Mouse (Mus musculus) liver, embryonic 16.5 days (tissue): Measurements from ENCODE around the gene Nsg2. TPM values are rescaled to one million over a fixed set of nuclear protein-coding genes. Genes with fewer than 3 reads are reported as not detected.

Experiments used
- ATAC-seq: fragments of 200-750 bp; cut with Nextera tagmentation; 2 replicates; pipeline ENCODE4 v1.8.0; 2017; ENCODE audit warnings: low read depth, mild to moderate bottlenecking, moderate number of reproducible peaks, moderate library complexity
- H3K27ac ChIP-seq: fragments of 300-500 bp; sonication (generic); 2 replicates; pipeline ENCODE4 v1.5.1; 2014; ENCODE audit warnings: mild to moderate bottlenecking, low read length
- H3K27me3 ChIP-seq: fragments of 300-500 bp; sonication (generic); 2 replicates; pipeline ENCODE4 v1.6.1; 2014; ENCODE audit warnings: low read depth, low read length, mixed read lengths; ENCODE audit not compliant: control insufficient read depth, insufficient read depth
- H3K36me3 ChIP-seq: fragments of 300-500 bp; sonication (generic); 2 replicates; pipeline ENCODE4 v1.6.1; 2014; ENCODE audit warnings: mild to moderate bottlenecking; ENCODE audit not compliant: control insufficient read depth, insufficient read depth
- H3K4me1 ChIP-seq: fragments of 300-500 bp; sonication (generic); 2 replicates; pipeline ENCODE4 v1.6.1; 2014; ENCODE audit warnings: low read depth, low read length, mixed read lengths; ENCODE audit not compliant: control insufficient read depth
- H3K4me2 ChIP-seq: fragments of 300-500 bp; sonication (generic); 2 replicates; pipeline ENCODE4 v1.6.1; 2014; ENCODE audit warnings: low read depth, low read length, mixed read lengths
- H3K4me3 ChIP-seq: fragments of 300-500 bp; sonication (generic); 2 replicates; pipeline ENCODE4 v1.5.1; 2014; ENCODE audit warnings: low read depth, mild to moderate bottlenecking, low read length
- H3K9ac ChIP-seq: fragments of 300-500 bp; sonication (generic); 2 replicates; pipeline ENCODE4 v1.6.1; 2014; ENCODE audit warnings: low read depth, low read length
- H3K9me3 ChIP-seq: fragments of 300-500 bp; sonication (generic); replicated peaks from 2 replicates; pipeline ENCODE4 v1.6.1; 2016; ENCODE audit warnings: low read length; ENCODE audit not compliant: control insufficient read depth
- WGBS: fragments of 180-500 bp; shearing (Covaris S2); extraction: QIAGEN DNeasy Blood & Tissue Kit; methylation state at CpG from one replicate; pipeline ENCODE4 v1.1.7; 2014; ENCODE audit not compliant: insufficient replicate concordance; 5-methylcytosine and 5-hydroxymethylcytosine counted together
- polyA plus RNA-seq: library from polyadenylated mRNA; unstranded; fragments of >200 nt; fragmentation: Nextera tagmentation; extraction: Ambion mirVana; gene quantifications from 2 replicates; pipeline ENCODE4 v1.2.1, GENCODE M21; 2015

Nsg2 gene
- polyA plus RNA-seq, 1 experiment from 2014 or later, result 0.19 TPM

DNA sequence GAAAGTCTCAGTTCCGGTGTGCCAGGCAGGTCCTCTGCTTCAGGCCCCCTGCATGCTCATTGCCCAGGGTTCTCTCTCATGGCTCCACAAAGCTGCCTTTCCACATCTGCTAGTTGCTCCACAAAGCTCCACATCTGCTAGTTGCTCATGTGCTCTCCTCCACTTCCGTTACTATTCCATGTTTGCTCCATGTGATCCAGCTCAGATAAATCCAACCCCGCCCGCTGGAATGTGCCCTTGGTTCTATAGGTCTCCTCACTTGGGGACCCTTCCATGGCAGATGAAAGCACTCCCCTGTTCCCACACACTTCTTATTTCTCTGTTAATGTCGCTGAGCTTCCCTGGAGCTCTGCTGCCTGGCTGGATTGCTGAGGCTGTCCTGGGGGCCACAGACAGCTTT, 26.4 kb downstream of the Nsg2 start:
- Histone ChIP-seq H3K4me2 (no peak overlapping the region), H3K9ac (no peak overlapping the region), H3K4me1 (no peaks in the 10 kb centered on the region), H3K27ac (no peak overlapping the region), H3K9me3 (no peaks in the 10 kb centered on the region), H3K36me3 (no peaks in the 10 kb centered on the region), H3K4me3 (no peak overlapping the region), H3K27me3 (no peaks in the 10 kb centered on the region)
- WGBS, result 56% methylated on average over 5 of the region's 5 CpGs
- ATAC-seq, result no peak

DNA sequence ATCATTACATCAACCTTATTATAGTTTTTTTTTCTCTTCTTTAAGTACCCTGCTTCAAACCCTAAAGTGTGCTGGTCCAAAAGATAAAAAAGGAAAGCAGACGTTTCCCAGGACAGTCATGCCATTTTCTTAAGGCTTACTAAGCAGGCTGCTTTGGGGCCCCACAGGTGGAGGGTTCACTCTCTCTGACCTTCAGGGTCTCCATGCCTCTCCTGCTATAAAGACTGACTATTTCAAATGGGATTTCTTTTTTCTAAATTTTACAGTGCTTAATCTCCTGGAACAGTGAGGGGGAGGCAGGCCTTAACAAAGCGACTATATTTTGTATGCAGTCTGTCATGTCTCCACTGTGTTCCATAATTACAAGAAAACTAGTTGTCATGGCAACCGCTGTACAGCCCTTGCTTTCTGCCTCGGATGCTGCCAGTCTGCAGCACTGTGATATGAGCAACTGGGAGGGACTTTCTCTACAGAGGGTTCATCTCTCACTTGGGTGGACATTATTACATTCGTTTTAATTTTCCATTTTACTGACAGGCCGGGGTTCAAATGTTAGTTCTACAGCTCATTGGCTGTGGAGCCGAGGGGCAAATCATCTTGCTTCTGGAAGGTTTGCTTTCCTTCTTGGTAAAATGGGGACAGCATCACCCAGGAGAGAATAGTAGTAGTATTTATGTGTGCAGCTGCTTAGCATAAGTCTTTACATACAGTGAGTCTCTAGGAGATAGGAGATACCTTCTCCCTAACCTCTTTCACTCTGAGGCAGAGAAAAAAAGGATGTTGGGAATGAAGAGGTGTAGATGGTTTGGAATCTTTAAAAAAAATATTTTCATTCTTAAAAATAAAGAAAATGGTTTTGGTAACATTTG, 27.4 kb downstream of the Nsg2 start:
- WGBS, result 51% methylated on average over 7 of the region's 7 CpGs
- no peak overlapping the region for H3K27ac ChIP-seq
- ATAC-seq, result no peak

DNA sequence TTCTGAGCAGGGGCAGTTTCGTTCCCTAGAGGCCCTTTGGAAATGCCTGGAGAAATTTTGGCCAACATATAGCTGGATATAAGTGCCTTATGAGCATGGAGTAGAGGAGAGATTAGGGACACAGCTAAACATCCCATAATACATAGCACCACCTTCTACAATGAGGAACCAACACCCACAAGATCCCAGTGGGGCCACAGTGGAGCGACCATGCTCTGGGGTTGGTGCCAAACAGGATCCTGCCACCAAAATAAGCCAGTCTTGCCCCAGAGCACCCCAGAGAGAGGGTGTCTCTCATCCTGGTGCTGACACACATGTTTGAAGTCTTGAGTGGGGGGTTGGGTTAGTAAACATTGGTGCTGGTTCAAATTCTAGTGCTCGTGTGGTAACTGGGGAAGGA, 28.3 kb downstream of the Nsg2 start:
- Histone ChIP-seq H3K4me3 (no peak overlapping the region), H3K9ac (no peak overlapping the region), H3K27ac (no peak overlapping the region), H3K4me2 (no peak overlapping the region), H3K36me3 (no peaks in the 10 kb centered on the region), H3K4me1 (no peaks in the 10 kb centered on the region), H3K9me3 (no peaks in the 10 kb centered on the region), H3K27me3 (no peaks in the 10 kb centered on the region)
- WGBS, result 50% methylated on average over 3 of the region's 3 CpGs
- ATAC-seq, result no peak

More for the DNA sequence above, 27.4 kb downstream of the Nsg2 start:
- no peak overlapping the region for H3K9ac ChIP-seq
- no peaks in the 10 kb centered on the region for H3K9me3 ChIP-seq
- no peaks in the 10 kb centered on the region for H3K36me3 ChIP-seq
- no peak overlapping the region for H3K4me3 ChIP-seq
- H3K27me3 ChIP-seq, result no peaks in the 10 kb centered on the region
- H3K4me2 ChIP-seq, result no peak overlapping the region
- no peaks in the 10 kb centered on the region for H3K4me1 ChIP-seq

DNA sequence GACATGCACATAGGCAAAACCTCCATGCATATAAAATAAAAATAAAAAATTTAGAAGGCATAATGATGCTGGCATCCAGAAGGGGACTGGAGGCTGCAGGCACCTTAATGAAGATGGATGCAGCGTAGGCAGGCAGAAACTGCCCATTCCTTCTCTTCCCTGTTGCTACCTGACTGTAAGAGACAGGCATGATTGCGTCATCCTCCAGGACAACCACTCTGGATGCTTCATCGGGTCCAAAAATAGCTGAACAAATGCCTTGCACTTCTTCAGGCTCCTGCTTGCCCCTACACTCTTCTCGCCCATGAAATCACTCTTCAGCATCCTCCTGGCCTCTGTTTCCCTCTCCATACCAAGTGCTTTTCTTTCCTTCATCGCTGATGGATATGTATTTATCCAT, 29.1 kb downstream of the Nsg2 start:
- H3K4me2 ChIP-seq, result no peak overlapping the region
- ATAC-seq, result no peak
- no peak overlapping the region for H3K4me3 ChIP-seq
- no peak overlapping the region for H3K9ac ChIP-seq
- no peaks in the 10 kb centered on the region for H3K27me3 ChIP-seq
- 63% methylated on average over 5 of the region's 5 CpGs for WGBS
- no peaks in the 10 kb centered on the region for H3K36me3 ChIP-seq
- H3K9me3 ChIP-seq, result no peaks in the 10 kb centered on the region
- no peak overlapping the region for H3K27ac ChIP-seq
- no peaks in the 10 kb centered on the region for H3K4me1 ChIP-seq

DNA sequence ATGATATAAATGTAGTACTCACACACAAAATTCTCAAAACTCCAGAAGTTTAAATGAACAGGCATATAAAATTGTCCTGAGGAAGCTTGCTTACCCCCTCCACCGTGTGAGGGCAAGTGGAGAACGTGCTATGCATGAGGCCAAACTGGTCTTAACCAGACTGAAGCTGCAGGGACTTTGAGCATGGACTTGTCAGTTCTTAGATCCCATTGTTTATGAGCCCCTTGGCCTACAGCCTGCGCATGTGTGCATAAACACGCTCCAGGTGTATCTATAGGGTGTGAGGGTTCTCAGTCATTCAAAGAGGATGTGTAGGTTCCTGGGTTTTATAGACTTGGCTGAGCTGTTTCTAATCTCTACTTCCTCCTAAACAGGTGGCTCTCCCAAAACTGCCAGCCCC, 31.1 kb downstream of the Nsg2 start:
- Histone ChIP-seq H3K27ac (no peak overlapping the region), H3K9me3 (no peaks in the 10 kb centered on the region), H3K9ac (no peak overlapping the region), H3K4me1 (no peaks in the 10 kb centered on the region), H3K4me2 (no peak overlapping the region), H3K36me3 (no peaks in the 10 kb centered on the region), H3K4me3 (no peak overlapping the region), H3K27me3 (no peaks in the 10 kb centered on the region)
- ATAC-seq, result no peak
- WGBS, result 58% methylated on average over 4 of the region's 4 CpGs

DNA sequence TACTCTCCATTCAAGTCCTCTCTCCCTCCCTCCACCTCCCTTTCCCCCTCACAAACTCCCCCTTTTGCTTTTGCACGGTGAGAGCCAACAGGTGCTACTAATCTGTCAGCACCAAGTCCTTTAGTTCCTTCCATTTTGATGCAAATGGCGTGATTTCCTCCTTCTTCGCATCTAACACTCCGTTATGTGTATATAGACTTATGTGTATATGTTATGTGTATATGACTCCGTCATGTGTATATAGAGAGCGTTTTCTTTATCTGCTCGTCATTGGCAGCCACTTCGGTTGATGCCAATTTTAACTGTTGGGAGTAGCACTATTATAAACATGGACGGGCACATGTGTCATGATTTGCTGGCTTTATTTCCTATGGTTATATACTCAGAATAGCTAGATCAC, 31.8 kb downstream of the Nsg2 start:
- no peak overlapping the region for H3K4me3 ChIP-seq
- no peaks in the 10 kb centered on the region for H3K9me3 ChIP-seq
- no peak overlapping the region for H3K4me2 ChIP-seq
- no peak overlapping the region for H3K9ac ChIP-seq
- no peak overlapping the region for H3K27ac ChIP-seq
- no peaks in the 10 kb centered on the region for H3K27me3 ChIP-seq
- no peaks in the 10 kb centered on the region for H3K4me1 ChIP-seq
- no peaks in the 10 kb centered on the region for H3K36me3 ChIP-seq
- no peak for ATAC-seq
- 62% methylated on average over 9 of the region's 9 CpGs for WGBS

DNA sequence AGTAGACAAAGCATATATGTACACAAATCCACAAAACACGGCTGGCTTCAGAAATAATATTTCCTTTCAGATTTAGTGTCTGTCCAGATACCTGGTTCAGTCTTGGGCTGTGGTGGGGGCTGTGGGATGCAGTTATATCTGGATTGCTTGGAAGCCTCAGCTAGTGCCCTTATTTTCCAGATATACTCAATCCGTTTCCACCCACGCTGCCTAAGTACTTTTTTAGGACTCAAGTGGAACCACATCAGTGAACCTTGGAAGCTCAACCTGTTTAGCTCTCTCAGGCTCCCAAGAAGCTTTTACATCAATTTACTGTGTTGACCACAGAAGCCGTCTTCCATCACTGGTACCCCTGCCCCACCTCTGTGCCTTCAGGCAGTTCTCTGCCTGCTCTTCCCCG, 35.6 kb downstream of the Nsg2 start:
- no peaks in the 10 kb centered on the region for H3K27me3 ChIP-seq
- H3K9ac ChIP-seq, result no peak overlapping the region
- H3K36me3 ChIP-seq, result no peaks in the 10 kb centered on the region
- no peak overlapping the region for H3K27ac ChIP-seq
- no peaks in the 10 kb centered on the region for H3K9me3 ChIP-seq
- no peaks in the 10 kb centered on the region for H3K4me1 ChIP-seq
- no peak overlapping the region for H3K4me3 ChIP-seq
- no peak overlapping the region for H3K4me2 ChIP-seq
- WGBS, result 67% methylated on average over 5 of the region's 5 CpGs
- no peak for ATAC-seq

DNA sequence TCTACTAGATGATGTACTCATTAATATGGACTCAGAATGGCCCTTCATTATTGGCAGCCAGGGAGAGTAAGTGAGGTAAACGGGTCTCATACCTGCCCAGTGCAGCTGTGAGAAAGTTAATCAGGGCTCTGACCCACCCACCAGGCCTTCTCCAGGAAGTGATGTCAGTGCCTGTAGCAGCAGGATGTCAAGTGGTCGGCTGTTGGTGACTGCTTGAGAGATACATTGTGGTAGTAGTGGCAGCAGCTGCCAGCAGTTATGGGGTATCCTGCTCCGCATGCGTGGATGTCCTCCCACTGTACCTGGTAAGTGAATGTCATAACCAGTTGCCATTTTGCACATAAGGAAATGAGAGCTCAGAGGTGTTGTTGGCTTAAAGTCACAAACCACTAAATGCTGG, 39.4 kb downstream of the Nsg2 start:
- Histone ChIP-seq H3K9ac (no peak overlapping the region), H3K9me3 (no peaks in the 10 kb centered on the region), H3K27me3 (no peaks in the 10 kb centered on the region), H3K4me2 (no peak overlapping the region), H3K4me1 (no peaks in the 10 kb centered on the region), H3K36me3 (no peaks in the 10 kb centered on the region), H3K4me3 (no peak overlapping the region), H3K27ac (no peak overlapping the region)
- no peak for ATAC-seq
- WGBS, result 25% methylated on average over 4 of the region's 4 CpGs

DNA sequence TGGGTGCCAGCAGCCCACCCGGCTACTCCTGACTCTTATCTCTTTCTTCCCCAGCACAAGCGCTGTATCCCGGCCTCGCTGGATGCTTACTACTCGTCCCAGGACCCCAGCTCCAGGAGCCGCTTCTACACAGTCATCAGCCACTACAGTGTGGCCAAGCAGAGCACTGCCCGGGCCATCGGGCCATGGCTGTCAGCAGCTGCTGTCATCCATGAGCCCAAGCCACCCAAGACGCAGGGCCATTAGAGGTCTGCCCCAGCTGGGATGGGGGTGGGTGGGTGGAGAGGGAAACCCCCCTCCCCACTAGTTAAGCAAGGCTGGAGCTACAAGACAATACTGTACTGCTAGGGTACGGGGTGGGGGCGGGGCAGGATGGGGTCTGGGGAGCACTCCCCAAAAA, 57.1 kb downstream of the Nsg2 start:
- no peaks in the 10 kb centered on the region for H3K27me3 ChIP-seq
- H3K9me3 ChIP-seq, result no peaks in the 10 kb centered on the region
- H3K9ac ChIP-seq, result no peak overlapping the region
- no peak overlapping the region for H3K27ac ChIP-seq
- no peak for ATAC-seq
- H3K4me3 ChIP-seq, result no peak overlapping the region
- H3K4me1 ChIP-seq, result no peaks in the 10 kb centered on the region
- no peaks in the 10 kb centered on the region for H3K36me3 ChIP-seq
- H3K4me2 ChIP-seq, result no peak overlapping the region
- 68% methylated on average over 11 of the region's 11 CpGs for WGBS
